Mouse (Mus musculus) erythroblast, embryonic 14.5 days (primary cell): Measurements from ENCODE around the gene Sult4a1.

ENCODE experiments used
- GATA1 ChIP-seq: IDR thresholded peaks from 2 replicates; pipeline ENCODE4 v1.6.1; 2012; ENCODE audit warnings: low read length, inconsistent platforms, mixed read lengths
- TAL1 ChIP-seq: IDR thresholded peaks from 3 replicates; pipeline ENCODE4 v1.6.1; 2012; ENCODE audit warnings: low read length, inconsistent platforms, mixed read lengths

DNA sequence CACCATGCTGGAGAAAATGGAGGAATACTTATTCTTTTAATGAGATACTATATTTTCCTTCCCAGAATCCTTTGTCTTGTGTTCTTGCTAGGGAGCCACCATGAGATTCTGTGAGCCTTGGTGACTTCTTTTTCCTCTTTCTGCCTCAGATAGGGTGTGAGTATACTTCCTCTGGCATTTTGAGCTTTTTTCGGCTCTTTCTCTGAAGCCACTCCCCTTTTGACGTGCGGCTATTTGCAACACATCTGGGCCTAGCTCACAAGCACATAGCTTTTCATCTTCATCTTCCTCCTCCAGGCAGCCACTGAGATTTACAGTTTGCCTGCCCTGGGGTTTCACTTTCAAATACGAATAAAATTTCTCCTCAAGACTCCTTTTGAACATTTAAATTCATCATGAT, 20.9 kb upstream of the Sult4a1 start:
- no peak for TF ChIP-seq TAL1
- TF ChIP-seq GATA1, result no peak
